Mouse (Mus musculus) liver, embryonic 11.5 days (tissue): ENCODE results near the gene Foxp1. TPM values are rescaled to one million over a fixed set of nuclear protein-coding genes. Genes with fewer than 3 reads are reported as not detected.

Experiments
- microRNA-seq: library from miRNA; unstranded; fragments of <30 nt; microRNA quantifications from one replicate; pipeline ENCODE4, GENCODE M21; 2017; ENCODE audit warnings: borderline number of aligned reads
- polyA plus RNA-seq: library from polyadenylated mRNA; unstranded; fragments of >200 nt; fragmentation: Nextera tagmentation; extraction: Ambion mirVana; gene quantifications from 2 replicates; pipeline ENCODE4 v1.2.1, GENCODE M21; 2014

Foxp1 gene
- polyA plus RNA-seq, 1 experiment from 2014 or later = 62.1 TPM

Small RNAs within 50 kb of the gene (microRNA-seq; reads per million reads assigned to microRNA genes)
- gene Gm22328 = not detected
- not detected for gene Gm49348

Other genes with a start within 250 kb of the Foxp1 start
- 4.1 and 4.5 TPM in 2 replicates for gene Eif4e3, start 144.1 kb upstream of the Foxp1 start, polyA plus RNA-seq
- gene Gm20696, start 144.1 kb upstream of the Foxp1 start, polyA plus RNA-seq = 2.0 and 2.4 TPM in 2 replicates
- 0.53 and 0.55 TPM in 2 replicates for gene Gpr27, start 170.0 kb upstream of the Foxp1 start, polyA plus RNA-seq
- not detected in 2 replicates for gene Prok2, start 203.7 kb upstream of the Foxp1 start, polyA plus RNA-seq